Mouse (Mus musculus) liver, embryonic 11.5 days (tissue): Measurements from ENCODE around the gene Incenp. TPM values are rescaled to one million over a fixed set of nuclear protein-coding genes. Genes with fewer than 3 reads are reported as not detected.
A peak's percentile ranks its signal among the peaks of the same experiment; 100 is the strongest.
"Not testable (repeated sequence)": the region's sequence is repeated elsewhere in the genome, so short reads cannot be mapped to it uniquely, and the experiment has no call there.

ENCODE experiments used
- ATAC-seq: fragments of 200-750 bp; cut with Nextera tagmentation; replicated peaks from 2 replicates; pipeline ENCODE4 v1.8.0; 2017; ENCODE audit warnings: moderate number of reproducible peaks, mild to moderate bottlenecking, moderate TSS enrichment, moderate library complexity; ENCODE audit not compliant: low FRiP score
- DNase-seq: peaks from one replicate; pipeline ENCODE4 v3.0.0-alpha.2; 2017; ENCODE audit warnings: low spot score
- H3K27ac ChIP-seq: fragments of 300-500 bp; sonication (generic); 2 replicates; pipeline ENCODE4 v1.5.1; 2014; ENCODE audit warnings: mild to moderate bottlenecking, low read depth, low read length, control low read depth
- H3K27me3 ChIP-seq: fragments of 300-500 bp; sonication (generic); replicated peaks from 2 replicates; pipeline ENCODE4 v1.6.1; 2014; ENCODE audit warnings: low read length, mixed read lengths; ENCODE audit not compliant: control insufficient read depth, insufficient read depth
- H3K36me3 ChIP-seq: fragments of 300-500 bp; sonication (generic); 2 replicates; pipeline ENCODE4 v1.6.1; 2014; ENCODE audit warnings: mild to moderate bottlenecking, low read length, moderate library complexity, mixed read lengths; ENCODE audit not compliant: control insufficient read depth, insufficient read depth
- H3K4me1 ChIP-seq: fragments of 300-500 bp; sonication (generic); replicated peaks from 2 replicates; pipeline ENCODE4 v1.6.1; 2014; ENCODE audit warnings: low read length, mixed read lengths; ENCODE audit not compliant: control insufficient read depth, insufficient read depth
- H3K4me2 ChIP-seq: fragments of 300-500 bp; sonication (generic); 2 replicates; pipeline ENCODE4 v1.6.1; 2014; ENCODE audit warnings: mild to moderate bottlenecking, control low read depth, moderate library complexity
- H3K4me3 ChIP-seq: fragments of 300-500 bp; sonication (generic); 2 replicates; pipeline ENCODE4 v1.5.1; 2014; ENCODE audit warnings: low read depth, low read length, control low read depth
- H3K9ac ChIP-seq: fragments of 300-500 bp; sonication (generic); 2 replicates; pipeline ENCODE4 v1.6.1; 2014; ENCODE audit warnings: low read depth, low read length, control low read depth
- H3K9me3 ChIP-seq: fragments of 300-500 bp; sonication (generic); 2 replicates; pipeline ENCODE4 v1.6.1; 2016; ENCODE audit warnings: low read length, inconsistent platforms, mixed read lengths; ENCODE audit not compliant: control insufficient read depth
- WGBS: fragments of 180-500 bp; shearing (Covaris S2); extraction: QIAGEN DNeasy Blood & Tissue Kit; methylation state at CpG from one replicate; pipeline ENCODE4 v1.1.7; 2014; 5-methylcytosine and 5-hydroxymethylcytosine counted together
- polyA plus RNA-seq: library from polyadenylated mRNA; unstranded; fragments of >200 nt; fragmentation: Nextera tagmentation; extraction: Ambion mirVana; gene quantifications from 2 replicates; pipeline ENCODE4 v1.2.1, GENCODE M21; 2014

Gene Incenp
- polyA plus RNA-seq, 1 experiment from 2014 or later: 116 TPM

DNA sequence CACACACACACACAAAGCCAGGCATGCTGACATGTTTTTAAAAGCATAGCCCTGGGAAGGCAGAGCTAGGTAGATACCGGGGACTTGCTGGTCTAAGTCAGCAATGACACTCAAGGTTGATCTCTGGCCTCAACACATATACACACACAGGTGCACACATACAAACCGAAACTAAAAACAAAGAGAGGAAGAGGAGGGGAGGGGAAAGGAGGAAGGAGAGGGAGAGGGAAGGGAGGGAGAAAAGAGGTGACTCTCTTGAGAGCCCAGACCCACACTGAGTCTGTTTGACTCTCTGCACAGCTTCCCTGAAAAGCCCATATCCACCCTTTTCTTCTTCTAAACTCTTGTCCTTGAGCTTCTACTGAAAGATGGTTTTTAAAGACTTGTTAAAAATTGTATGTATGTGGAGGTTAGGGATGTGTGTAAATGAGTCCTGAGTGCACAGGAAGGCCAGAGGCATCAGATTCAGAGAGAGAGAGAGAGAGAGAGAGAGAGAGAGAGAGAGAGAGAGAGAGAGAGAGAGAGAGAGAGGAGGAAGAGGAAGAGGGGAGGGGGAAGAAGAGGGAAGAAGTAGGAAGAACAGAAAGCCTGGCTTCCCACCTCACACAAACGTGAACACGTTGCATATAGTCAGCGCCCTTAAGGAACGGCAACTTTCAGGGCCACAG is 38.9 kb upstream of the Incenp start:
- no peaks in the 10 kb centered on the region for H3K27me3 ChIP-seq
- H3K4me2 ChIP-seq: peak overlapping the region; percentile 71
- no peak for DNase-seq
- no peak for ATAC-seq
- H3K4me3 ChIP-seq: peak overlapping the region; percentile 29
- H3K36me3 ChIP-seq: no peaks in the 10 kb centered on the region
- 46% methylated on average over 6 of the region's 6 CpGs for WGBS
- H3K9me3 ChIP-seq: no peaks in the 10 kb centered on the region
- H3K27ac ChIP-seq: peak overlapping the region; percentile 52
- peaks cover 28% of the 10 kb centered on the region for H3K4me1 ChIP-seq
- peak overlapping the region; percentile 34; the same call in 1 of the 2 replicates for H3K9ac ChIP-seq

GRCm38 (mm10) chr19:9937428-9937827 is 38.1 kb upstream of the Incenp start:
- DNase-seq: no peak
- no peaks in the 10 kb centered on the region for H3K27me3 ChIP-seq
- no peaks in the 10 kb centered on the region for H3K36me3 ChIP-seq
- 77% methylated on average over 5 of the region's 5 CpGs for WGBS
- H3K27ac ChIP-seq: no peak overlapping the region
- ATAC-seq: no peak
- H3K4me2 ChIP-seq: no peak overlapping the region
- no peak overlapping the region for H3K9ac ChIP-seq
- no peak overlapping the region for H3K4me3 ChIP-seq
- H3K4me1 ChIP-seq: peaks cover 22% of the 10 kb centered on the region
- H3K9me3 ChIP-seq: no peaks in the 10 kb centered on the region

- Histone ChIP-seq H3K27me3 (no peaks in the 10 kb centered on the region), H3K4me2 (no peak overlapping the region), H3K9ac (no peak overlapping the region), H3K36me3 (no peaks in the 10 kb centered on the region), H3K4me1 (peaks cover 15% of the 10 kb centered on the region), H3K4me3 (no peak overlapping the region), H3K9me3 (no peaks in the 10 kb centered on the region), H3K27ac (no peak overlapping the region)
- ATAC-seq: no peak
- 52% methylated on average over 5 of the region's 5 CpGs for WGBS
- no peak for DNase-seq
Observed at GRCm38 (mm10) chr19:9936579-9936978, 37.2 kb upstream of the Incenp start.

DNA sequence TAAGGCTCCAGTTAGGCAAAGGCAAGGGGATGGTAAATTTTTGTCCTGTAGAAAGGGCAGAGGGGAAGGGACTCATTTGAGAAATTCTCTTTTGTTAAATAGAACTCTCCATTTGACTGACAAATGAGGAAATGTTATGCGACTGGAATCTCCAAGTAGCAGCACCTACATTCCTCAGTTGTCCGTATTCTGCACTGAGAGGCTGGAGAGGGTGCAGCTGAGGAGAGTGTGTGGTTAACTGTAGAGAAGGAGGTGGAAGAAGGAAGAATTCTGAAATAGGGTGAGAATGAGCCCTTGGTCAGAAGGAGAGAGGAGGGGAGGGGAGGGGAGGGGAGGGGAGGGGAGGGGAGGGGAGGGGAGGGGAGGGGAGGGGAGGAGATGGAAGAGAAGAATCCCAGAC is 34.6 kb upstream of the Incenp start:
- H3K27ac ChIP-seq: no peak overlapping the region
- no peak overlapping the region for H3K4me2 ChIP-seq
- H3K4me1 ChIP-seq: peaks cover 8% of the 10 kb centered on the region
- WGBS: 62% methylated on average over 2 of the region's 2 CpGs
- DNase-seq: no peak
- H3K9ac ChIP-seq: no peak overlapping the region
- H3K4me3 ChIP-seq: no peak overlapping the region
- no peak for ATAC-seq
- no peaks in the 10 kb centered on the region for H3K36me3 ChIP-seq
- H3K9me3 ChIP-seq: no peaks in the 10 kb centered on the region
- no peaks in the 10 kb centered on the region for H3K27me3 ChIP-seq

GRCm38 (mm10) chr19:9931167-9931607 is 31.8 kb upstream of the Incenp start:
- not testable (repeated sequence) for DNase-seq, H3K9ac ChIP-seq, H3K4me2 ChIP-seq, H3K4me1 ChIP-seq, H3K4me3 ChIP-seq, H3K9me3 ChIP-seq, H3K27ac ChIP-seq, H3K36me3 ChIP-seq, H3K27me3 ChIP-seq
- 45% methylated on average over 2 of the region's 2 CpGs for WGBS
- 0 out of 2 replicates have a peak, but pooled peaks have one; percentile 20 for ATAC-seq

DNA sequence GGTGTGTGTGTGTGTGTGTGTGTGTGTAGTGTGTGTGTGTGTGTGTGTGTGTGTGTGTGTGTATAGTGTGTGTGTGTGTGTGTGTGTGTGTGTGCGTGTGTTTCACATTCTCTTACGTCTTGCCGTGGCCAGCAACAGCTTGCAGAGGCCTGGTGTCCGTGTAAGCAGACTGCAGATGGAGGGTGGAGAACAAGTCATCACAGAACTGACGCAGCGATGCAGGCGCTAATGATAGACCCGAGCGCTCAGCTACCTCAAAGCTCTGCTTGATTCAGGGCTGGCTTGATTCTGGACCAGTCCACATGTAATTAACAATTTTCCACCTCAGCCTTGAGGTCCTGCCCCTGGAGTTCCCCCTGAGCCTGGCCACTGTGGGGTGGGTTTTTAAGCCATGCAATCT is 28.7 kb upstream of the Incenp start:
- Histone ChIP-seq H3K4me2 (no peak overlapping the region), H3K9me3 (no peaks in the 10 kb centered on the region), H3K27me3 (no peaks in the 10 kb centered on the region), H3K4me1 (peaks cover 15% of the 10 kb centered on the region), H3K36me3 (no peaks in the 10 kb centered on the region), H3K4me3 (no peak overlapping the region), H3K27ac (no peak overlapping the region), H3K9ac (no peak overlapping the region)
- DNase-seq (no peak), ATAC-seq (no peak)
- 83% methylated on average over 9 of the region's 9 CpGs for WGBS

DNA sequence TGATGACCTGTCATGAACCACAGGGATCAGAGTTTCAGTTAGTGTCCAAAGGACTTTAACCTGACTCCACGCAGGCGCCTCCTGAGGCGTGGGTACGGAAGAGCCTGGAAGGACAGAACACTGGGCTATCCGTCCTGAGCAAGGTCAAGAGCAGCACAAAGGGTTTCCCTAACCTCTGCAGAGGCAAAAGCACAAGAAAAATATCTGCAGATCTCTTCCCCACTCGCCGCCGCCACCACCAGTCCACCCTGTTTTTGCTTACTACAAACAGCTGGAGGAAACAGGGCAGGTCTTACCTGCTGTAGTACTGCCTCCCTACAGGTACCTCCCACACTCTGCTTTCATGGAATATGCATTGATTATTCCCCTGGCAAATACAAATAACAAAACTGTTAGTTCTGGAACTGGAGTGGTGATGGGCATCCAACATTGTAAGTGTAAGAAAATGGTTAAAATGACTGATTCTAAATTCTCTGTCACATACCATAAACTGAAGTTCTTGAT is 25.5 kb upstream of the Incenp start:
- no peak for DNase-seq
- WGBS: 56% methylated on average over 8 of the region's 8 CpGs
- H3K36me3 ChIP-seq: no peaks in the 10 kb centered on the region

DNA sequence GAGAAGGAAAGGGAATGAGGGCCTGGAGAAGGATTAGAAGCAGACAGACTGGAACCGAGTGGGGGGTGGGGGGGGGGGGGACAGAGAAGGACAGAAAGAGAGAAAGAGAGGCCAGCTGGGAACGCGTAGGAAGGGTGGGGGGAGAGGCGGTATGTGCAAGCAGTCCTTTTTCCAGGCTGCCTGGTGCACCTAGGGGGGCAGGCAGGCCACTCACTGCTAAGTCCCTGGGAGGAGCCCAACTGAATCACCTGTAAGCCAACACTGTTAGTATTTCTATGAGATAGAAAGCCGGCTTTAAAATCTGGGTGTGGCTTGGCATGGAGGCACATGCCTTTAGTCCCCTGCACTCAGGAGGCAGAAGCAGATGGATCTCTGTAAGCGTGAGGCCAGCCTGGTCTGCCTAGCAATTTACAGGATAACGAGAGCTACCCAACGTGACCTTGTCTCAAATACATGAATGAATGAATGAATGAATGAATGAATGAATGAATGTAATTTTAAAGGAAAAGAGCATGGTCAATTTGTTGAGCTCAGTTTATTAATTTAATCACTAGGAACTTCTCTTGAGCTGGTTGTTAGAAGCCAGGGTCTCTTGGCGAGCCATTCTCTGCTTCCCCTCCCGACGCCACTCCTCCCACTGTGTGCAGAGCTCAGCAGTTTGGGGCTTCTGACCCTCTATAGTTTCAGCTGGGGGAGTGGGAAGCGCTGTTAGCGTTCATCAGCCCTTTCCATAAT is 24.9 kb upstream of the Incenp start:
- H3K4me1 ChIP-seq: peaks cover 32% of the 10 kb centered on the region
- no peak overlapping the region for H3K9ac ChIP-seq
- no peak; the same call in 1 of the 2 replicates for ATAC-seq
- no peaks in the 10 kb centered on the region for H3K36me3 ChIP-seq
- H3K4me2 ChIP-seq: no peak overlapping the region
- DNase-seq: no peak
- H3K4me3 ChIP-seq: no peak overlapping the region
- H3K27me3 ChIP-seq: no peaks in the 10 kb centered on the region
- no peak overlapping the region for H3K27ac ChIP-seq
- whole genome bisulfite sequencing: 50% methylated on average over 13 of the region's 13 CpGs
- no peaks in the 10 kb centered on the region for H3K9me3 ChIP-seq

More for the DNA sequence above, 25.5 kb upstream of the Incenp start:
- Histone ChIP-seq H3K4me1 (peaks cover 32% of the 10 kb centered on the region), H3K9ac (no peak overlapping the region), H3K27me3 (no peaks in the 10 kb centered on the region), H3K9me3 (no peaks in the 10 kb centered on the region), H3K4me2 (no peak overlapping the region), H3K4me3 (no peak overlapping the region), H3K27ac (no peak overlapping the region)
- no peak for ATAC-seq
